18 mouse cellular contexts compared by ENCODE assay signal in genomic region chr11:96426805-96427204, GRCm38 (mm10). TPM values are rescaled to one million over a fixed set of nuclear protein-coding genes. Genes with fewer than 3 reads are reported as not detected.
DNase-seq lines count a peak whose midpoint lies in the region; ATAC-seq and TF ChIP-seq lines count a peak whose summit lies in the region.
"Had no signal": no experiment of that assay in that cellular context is flagged by ENCODE, and none has a peak within 500 bp of the region (broad histone marks: within the 10 kb centered on the region; RNA-seq: fewer than 3 reads in every experiment).

No protein-coding gene starts in this region.

- no peaks in the 10 kb centered on the region for H3K27me3 ChIP-seq in kidney, embryonic 16.5 days (ENCODE audit: insufficient read depth, low read length)
- peaks cover 4% of the 10 kb centered on the region; the same call in 1 of the 2 replicates for H3K27me3 ChIP-seq in lung, embryonic 15.5 days
- H3K27me3 ChIP-seq: hindbrain, embryonic 12.5 days had no signal

- WGBS in kidney, embryonic 16.5 days = 34% methylated on average over 2 of the region's 2 CpGs
- WGBS in lung, embryonic 15.5 days = 53% methylated on average over 2 of the region's 2 CpGs
- 46% methylated on average over 2 of the region's 2 CpGs for WGBS in lung, adult 2 months

- H3K4me3 ChIP-seq in kidney, embryonic 16.5 days (ENCODE audit: low read length) = no peak overlapping the region
- no peak overlapping the region for H3K4me3 ChIP-seq in lung, embryonic 15.5 days
- no peak overlapping the region for H3K4me3 ChIP-seq in lung, adult 2 months (replicated peaks; ENCODE audit: extremely low read depth, low read depth, low read length)
- H3K4me3 ChIP-seq: embryonic facial prominence, embryonic 10.5 days; forebrain, embryonic 10.5 days; gastrocnemius, adult 2 months; heart, embryonic 12.5 days; hindbrain, embryonic 12.5 days had no signal

- H3K27ac ChIP-seq in kidney, embryonic 16.5 days (ENCODE audit: low read length) = no peak overlapping the region
- H3K27ac ChIP-seq in lung, embryonic 15.5 days = no peak overlapping the region
- H3K27ac ChIP-seq: embryonic facial prominence, embryonic 10.5 days; forebrain, embryonic 10.5 days; gastrocnemius, adult 2 months; hindbrain, embryonic 12.5 days had no signal

- H3K9ac ChIP-seq in kidney, embryonic 16.5 days (replicated peaks; ENCODE audit: low read length) = no peak overlapping the region
- no peak overlapping the region for H3K9ac ChIP-seq in lung, embryonic 15.5 days
- H3K9ac ChIP-seq: heart, embryonic 12.5 days; hindbrain, embryonic 12.5 days had no signal

- ATAC-seq in kidney, embryonic 16.5 days (ENCODE audit: low FRiP score, low TSS enrichment) = peak; percentile 47; the same call in 1 of the 2 replicates
- ATAC-seq in lung, embryonic 15.5 days (ENCODE audit: borderline replicate concordance, extremely low read depth, low FRiP score, low TSS enrichment) = peak; percentile 53; the same call in 1 of the 2 replicates
- ATAC-seq: forebrain, embryonic 14.5 days had no signal

- H3K4me2 ChIP-seq in kidney, embryonic 16.5 days (replicated peaks; ENCODE audit: low read depth, low read length) = no peak overlapping the region
- no peak overlapping the region for H3K4me2 ChIP-seq in lung, embryonic 15.5 days
- H3K4me2 ChIP-seq: heart, embryonic 12.5 days; hindbrain, embryonic 12.5 days had no signal

- TF ChIP-seq CTCF in lung, adult 2 months (IDR thresholded peaks at IDR 0.05; ENCODE audit: insufficient read depth, low read length) = no peak

- TF ChIP-seq POLR2A in lung, adult 2 months (IDR thresholded peaks at IDR 0.05; ENCODE audit: borderline replicate concordance, extremely low read depth, low read depth, low read length) = no peak

- no peaks in the 10 kb centered on the region for H3K36me3 ChIP-seq in kidney, embryonic 16.5 days (ENCODE audit: insufficient read depth, low read length)
- H3K36me3 ChIP-seq in lung, embryonic 15.5 days = no peaks in the 10 kb centered on the region
- H3K36me3 ChIP-seq: embryonic facial prominence, embryonic 10.5 days; forebrain, embryonic 10.5 days; heart, embryonic 12.5 days; hindbrain, embryonic 12.5 days had no signal

- no peaks in the 10 kb centered on the region for H3K9me3 ChIP-seq in kidney, embryonic 16.5 days (ENCODE audit: low read length)
- no peaks in the 10 kb centered on the region for H3K9me3 ChIP-seq in lung, embryonic 15.5 days
- H3K9me3 ChIP-seq: embryonic facial prominence, embryonic 10.5 days; heart, embryonic 12.5 days; hindbrain, embryonic 12.5 days had no signal

- DNase-seq in kidney, adult 8-10 months = no peak
- DNase-seq in lung, adult 2 months = no peak
- peak; percentile 36 for DNase-seq in lung, postnatal 10 days
- no peak for DNase-seq in retina, postnatal 1 day
- DNase-seq in adrenal gland, postnatal 25 days = no peak
- DNase-seq: adrenal gland, adult 2 months; cerebellum, adult 2 months; cerebellum, postnatal 10 days; gastrocnemius, adult 2 months; gastrocnemius, postnatal 25 days; heart, postnatal 4 days had no signal

- peaks cover 27% of the 10 kb centered on the region for H3K4me1 ChIP-seq in kidney, embryonic 16.5 days (ENCODE audit: insufficient read depth, low read length)
- H3K4me1 ChIP-seq in lung, embryonic 15.5 days = peaks cover 19% of the 10 kb centered on the region
- H3K4me1 ChIP-seq in lung, adult 2 months (ENCODE audit: control insufficient read depth, insufficient read depth, low read length) = no peaks in the 10 kb centered on the region

RNA-seq across cellular contexts. Expression of gene Skap1, which starts 37.6 kb away (rescaled TPM):
- polyA plus RNA-seq in kidney, embryonic 16.5 days (2015; fragmentation: Nextera tagmentation; extraction: Ambion mirVana) = 10.1 and 12.3 TPM in 2 replicates
- polyA plus RNA-seq in lung, embryonic 15.5 days (2015; fragmentation: Nextera tagmentation; extraction: Ambion mirVana) = 1.6 and 6.6 TPM in 2 replicates
- 2.2 and 2.4 TPM in 2 replicates for polyA plus RNA-seq in lung, adult 2 months (2012; rRNA removed)
- 6.7 and 7.4 TPM in 2 replicates for total RNA-seq in adrenal gland, postnatal 25 days (2021)
- total RNA-seq: gastrocnemius, adult 2 months had no signal
